Mouse (Mus musculus): Measurements from ENCODE around the gene Cntd1. TPM values are rescaled to one million over a fixed set of nuclear protein-coding genes. Genes with fewer than 3 reads are reported as not detected.
"Not testable (repeated sequence)": the region's sequence is repeated elsewhere in the genome, so short reads cannot be mapped to it uniquely, and the experiment has no call there.

Gene Cntd1
- polyA plus RNA-seq, 1 experiment from 2014 or later, result 1.6 TPM

DNA sequence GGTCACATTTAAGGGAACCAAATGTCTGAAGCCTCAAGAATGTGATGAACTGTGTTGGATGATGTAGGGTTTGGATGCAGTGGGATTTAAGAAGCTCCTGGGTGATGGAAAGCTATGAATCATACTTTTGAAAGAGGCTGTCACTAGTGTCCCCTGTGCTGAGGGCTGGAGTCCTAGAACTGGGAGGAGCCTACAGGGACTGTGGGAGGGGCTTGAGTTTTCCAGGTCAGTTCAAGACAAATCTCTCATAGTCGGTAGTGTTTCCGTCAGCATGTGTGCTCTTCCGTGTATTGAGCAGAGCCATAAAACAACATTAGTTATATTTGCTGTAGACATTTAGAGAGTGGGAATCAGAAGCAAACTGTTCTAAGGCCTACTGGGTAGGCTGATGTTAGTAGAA, 48.5 kb downstream of the Cntd1 start:
- 51% methylated on average over 3 of the region's 3 CpGs for WGBS
- no peak for ATAC-seq (ENCODE audit: low FRiP score)

DNA sequence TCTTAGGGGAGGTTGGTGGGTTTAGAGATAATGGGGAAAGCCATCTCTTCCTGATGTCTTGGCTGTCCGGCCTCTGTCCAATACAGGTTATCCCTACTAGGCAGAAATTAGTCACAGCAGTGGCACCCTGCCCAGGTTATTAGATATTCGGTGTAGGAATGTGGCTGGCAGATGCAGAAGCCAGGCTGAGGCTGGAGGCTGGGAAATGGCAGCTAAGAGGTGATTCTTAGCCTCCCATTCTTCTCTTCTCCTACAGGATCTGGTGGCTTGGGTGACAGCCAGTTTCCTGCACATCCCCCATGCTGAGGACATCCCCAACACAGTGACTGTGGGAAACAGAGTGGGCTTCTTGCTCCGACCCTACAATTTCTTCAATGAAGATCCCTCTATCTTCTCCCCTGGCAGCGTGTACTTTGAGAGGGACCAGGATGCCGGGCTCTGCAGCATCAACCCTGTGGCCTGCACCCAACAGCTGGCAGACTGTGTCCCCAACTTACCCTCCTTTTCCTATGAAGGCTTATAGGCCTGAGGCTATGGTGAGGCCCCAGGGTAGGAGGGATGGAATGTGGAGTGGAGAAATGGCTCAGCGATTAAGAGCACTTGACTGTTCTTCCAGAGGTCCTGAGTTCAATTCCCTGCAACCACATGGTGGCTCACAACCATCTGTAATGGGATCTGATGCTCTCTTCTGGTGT, 50.3 kb downstream of the Cntd1 start:
- no peak overlapping the region; the same call in 1 of the 2 replicates for H3K9ac ChIP-seq

More for the DNA sequence above, 48.5 kb downstream of the Cntd1 start:
- H3K4me2 ChIP-seq, result no peak overlapping the region
- H3K27ac ChIP-seq, result no peak overlapping the region
- no peaks in the 10 kb centered on the region for H3K4me1 ChIP-seq
- H3K36me3 ChIP-seq (replicated peaks), result peaks cover 41% of the 10 kb centered on the region
- H3K9me3 ChIP-seq, result no peaks in the 10 kb centered on the region
- no peaks in the 10 kb centered on the region for H3K27me3 ChIP-seq
- no peak overlapping the region for H3K4me3 ChIP-seq (replicated peaks)
- no peak overlapping the region for H3K9ac ChIP-seq

DNA sequence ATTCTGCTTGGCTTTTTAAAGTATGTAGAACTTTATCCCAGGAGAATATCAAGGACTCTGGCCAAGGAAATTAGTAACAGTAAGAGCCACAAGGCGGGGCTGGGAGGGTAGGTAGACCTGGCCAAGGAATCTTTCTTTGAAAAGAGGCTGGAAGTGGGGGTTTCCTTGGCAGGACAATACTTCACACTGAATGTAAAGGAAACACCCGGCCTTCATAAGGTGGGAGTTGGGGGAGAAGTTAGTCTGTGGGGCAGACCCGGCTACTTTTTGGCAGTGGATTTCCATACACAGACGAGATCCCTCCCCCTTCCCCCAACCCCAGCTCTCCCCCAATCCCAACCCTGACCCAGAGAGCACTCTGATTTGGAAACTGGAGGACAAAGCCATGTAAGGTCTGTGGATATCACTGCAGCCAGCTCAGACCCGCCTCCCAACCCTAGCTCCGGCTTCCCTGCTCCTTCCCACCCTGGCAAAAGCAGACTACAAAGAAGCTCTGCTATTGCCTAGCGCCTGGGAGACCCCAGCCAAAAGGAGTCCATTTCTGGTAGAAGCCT, 51.6 kb downstream of the Cntd1 start, which contains the start of gene Aoc3:
TSS of gene Aoc3 (plus strand) at position 235 of the 554 bp plus-strand sequence.
- no peak within 1 kb of the TSS for H3K4me2 ChIP-seq
- peaks cover 9% of the 10 kb centered on the region for H3K4me1 ChIP-seq
- H3K27me3 ChIP-seq, result no peaks in the 10 kb centered on the region
- H3K4me3 ChIP-seq (replicated peaks), result no peak within 1 kb of the TSS
- 74% methylated on average over 7 of the region's 7 CpGs for WGBS
- peaks cover 10% of the 10 kb centered on the region for H3K36me3 ChIP-seq (replicated peaks)
- H3K9me3 ChIP-seq, result no peaks in the 10 kb centered on the region
- no peak within 1 kb of the TSS for H3K9ac ChIP-seq
- no peak within 1 kb of the TSS for H3K27ac ChIP-seq
- ATAC-seq (ENCODE audit: low FRiP score), result no peak

More for the DNA sequence above, 50.3 kb downstream of the Cntd1 start:
- H3K4me2 ChIP-seq, result no peak overlapping the region
- WGBS, result 86% methylated on average over 6 of the region's 6 CpGs
- ATAC-seq (ENCODE audit: low FRiP score), result no peak
- no peaks in the 10 kb centered on the region for H3K27me3 ChIP-seq
- no peaks in the 10 kb centered on the region for H3K9me3 ChIP-seq
- peaks cover 3% of the 10 kb centered on the region for H3K4me1 ChIP-seq
- H3K36me3 ChIP-seq (replicated peaks), result peaks cover 23% of the 10 kb centered on the region
- no peak overlapping the region for H3K27ac ChIP-seq
- no peak overlapping the region for H3K4me3 ChIP-seq (replicated peaks)

DNA sequence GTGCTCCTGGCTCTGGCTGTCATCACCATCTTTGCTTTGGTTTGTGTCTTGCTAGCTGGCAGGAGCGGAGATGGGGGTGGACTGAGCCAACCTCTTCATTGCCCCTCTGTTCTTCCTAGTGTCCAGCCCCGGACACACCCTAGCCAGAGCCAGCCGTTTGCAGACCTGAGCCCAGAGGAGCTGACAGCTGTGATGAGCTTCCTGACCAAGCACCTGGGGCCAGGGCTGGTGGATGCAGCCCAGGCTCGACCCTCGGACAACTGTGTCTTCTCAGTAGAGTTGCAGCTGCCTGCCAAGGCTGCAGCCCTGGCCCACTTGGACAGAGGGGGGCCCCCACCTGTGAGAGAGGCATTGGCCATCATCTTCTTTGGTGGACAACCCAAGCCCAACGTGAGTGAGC, 52.1 kb downstream of the Cntd1 start:
- not testable (repeated sequence) for H3K4me2 ChIP-seq; H3K9me3 ChIP-seq; H3K27ac ChIP-seq; H3K27me3 ChIP-seq; ATAC-seq (ENCODE audit: low FRiP score); H3K4me3 ChIP-seq (replicated peaks); H3K9ac ChIP-seq; H3K36me3 ChIP-seq (replicated peaks); H3K4me1 ChIP-seq
- 83% methylated on average over 6 of the region's 6 CpGs for WGBS

DNA sequence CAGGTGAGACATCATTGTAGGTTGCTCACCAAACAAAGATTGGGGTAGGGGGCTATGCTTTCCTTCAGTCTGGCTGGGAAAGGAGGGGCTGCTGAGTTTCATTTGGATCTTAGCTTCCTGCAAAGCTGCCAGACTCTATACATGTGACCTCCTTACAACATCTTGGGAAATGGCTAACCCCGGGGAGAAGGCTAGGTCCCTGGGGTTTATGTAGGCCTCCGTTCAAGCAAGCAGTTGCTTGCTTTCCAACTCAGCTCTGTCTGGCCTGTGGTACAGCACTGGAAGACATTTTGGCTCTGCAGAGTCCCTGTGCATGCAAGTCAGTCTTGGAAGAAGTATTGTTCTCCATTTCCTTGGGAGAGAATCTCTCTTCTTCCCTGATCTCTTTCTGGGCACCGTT, 53.7 kb downstream of the Cntd1 start:
- no peaks in the 10 kb centered on the region for H3K27me3 ChIP-seq
- H3K36me3 ChIP-seq (replicated peaks), result no peaks in the 10 kb centered on the region
- peaks cover 13% of the 10 kb centered on the region for H3K4me1 ChIP-seq
- H3K9ac ChIP-seq, result no peak overlapping the region
- 82% methylated on average over 3 of the region's 3 CpGs for WGBS
- H3K4me2 ChIP-seq, result no peak overlapping the region
- no peak overlapping the region for H3K27ac ChIP-seq
- H3K4me3 ChIP-seq (replicated peaks), result no peak overlapping the region
- no peak for ATAC-seq (ENCODE audit: low FRiP score)
- H3K9me3 ChIP-seq, result no peaks in the 10 kb centered on the region

DNA sequence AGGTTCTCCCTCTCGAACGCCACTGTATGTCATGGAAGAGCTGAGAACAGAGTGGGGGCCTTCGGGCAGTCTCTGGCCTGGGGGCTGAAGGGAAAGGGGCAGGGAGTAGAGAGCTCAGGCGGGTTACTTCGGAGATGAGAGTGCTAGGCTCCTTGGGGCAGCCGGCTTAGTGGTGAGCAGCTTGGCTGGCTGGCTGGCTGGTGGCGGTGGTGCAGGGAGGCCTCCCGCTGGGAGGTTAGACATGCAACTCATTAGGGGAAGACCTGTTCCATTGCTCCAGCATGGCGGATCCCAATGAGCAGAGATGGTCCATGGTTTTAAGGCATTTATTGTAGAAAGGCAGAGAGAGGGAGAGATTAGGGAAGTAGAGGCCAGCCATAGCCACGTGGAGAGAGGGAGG, 55.2 kb downstream of the Cntd1 start:
- H3K4me3 ChIP-seq (replicated peaks), result no peak overlapping the region
- ATAC-seq (ENCODE audit: low FRiP score), result no peak
- no peaks in the 10 kb centered on the region for H3K36me3 ChIP-seq (replicated peaks)
- H3K27me3 ChIP-seq, result no peaks in the 10 kb centered on the region
- no peak overlapping the region for H3K4me2 ChIP-seq
- no peaks in the 10 kb centered on the region for H3K9me3 ChIP-seq
- H3K4me1 ChIP-seq, result peaks cover 24% of the 10 kb centered on the region
- no peak overlapping the region for H3K9ac ChIP-seq
- no peak overlapping the region for H3K27ac ChIP-seq
- WGBS, result 24% methylated on average over 10 of the region's 10 CpGs

DNA sequence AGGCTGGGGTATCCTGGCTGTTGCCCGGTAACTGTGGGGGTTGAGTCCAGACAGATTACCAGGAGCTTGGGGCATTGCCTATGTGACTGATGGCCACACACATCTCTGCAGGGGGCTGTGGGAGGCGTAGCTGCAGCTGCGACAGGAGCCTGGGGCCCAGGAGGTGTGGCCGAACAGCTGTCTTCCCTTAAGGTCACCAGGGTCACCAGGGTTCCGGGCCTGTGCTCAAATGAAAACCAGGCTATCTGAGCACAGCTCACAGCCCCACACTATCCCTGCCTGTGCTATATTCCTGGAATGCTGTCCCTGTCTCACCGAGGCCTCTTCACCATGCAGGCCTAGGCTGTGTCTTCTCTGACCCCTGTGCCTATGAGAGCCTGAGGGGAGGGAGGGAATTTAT, 55.7 kb downstream of the Cntd1 start:
- H3K27me3 ChIP-seq, result no peaks in the 10 kb centered on the region
- no peaks in the 10 kb centered on the region for H3K9me3 ChIP-seq
- H3K4me3 ChIP-seq (replicated peaks), result no peak overlapping the region
- H3K4me2 ChIP-seq, result no peak overlapping the region
- no peak for ATAC-seq (ENCODE audit: low FRiP score)
- peaks cover 24% of the 10 kb centered on the region for H3K4me1 ChIP-seq
- H3K36me3 ChIP-seq (replicated peaks), result no peaks in the 10 kb centered on the region
- no peak overlapping the region for H3K27ac ChIP-seq
- H3K9ac ChIP-seq, result no peak overlapping the region
- 11% methylated on average over 6 of the region's 6 CpGs for WGBS

DNA sequence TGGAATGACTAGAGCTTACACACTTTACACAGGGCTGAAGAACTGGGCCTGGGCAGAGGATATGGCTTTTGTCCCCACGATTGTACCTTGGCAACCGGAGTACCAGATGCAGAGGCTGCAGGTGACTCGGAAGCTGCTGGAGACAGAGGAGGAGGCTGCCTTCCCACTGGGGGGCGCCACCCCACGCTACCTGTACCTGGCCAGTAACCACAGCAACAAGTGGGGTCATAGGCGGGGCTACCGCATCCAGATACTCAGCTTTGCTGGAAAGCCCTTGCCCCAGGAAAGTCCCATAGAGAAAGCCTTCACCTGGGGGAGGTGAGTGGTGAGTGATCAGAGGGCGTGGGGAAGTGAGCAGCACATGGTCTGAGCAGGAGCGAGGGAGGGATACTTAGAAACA, 56.9 kb downstream of the Cntd1 start:
- Histone ChIP-seq H3K36me3 (replicated peaks) (no peaks in the 10 kb centered on the region), H3K27ac (no peak overlapping the region), H3K4me1 (peaks cover 24% of the 10 kb centered on the region), H3K4me3 (replicated peaks) (no peak overlapping the region), H3K27me3 (no peaks in the 10 kb centered on the region), H3K9ac (no peak overlapping the region), H3K4me2 (no peak overlapping the region), H3K9me3 (no peaks in the 10 kb centered on the region)
- no peak for ATAC-seq (ENCODE audit: low FRiP score)
- WGBS, result 84% methylated on average over 9 of the region's 9 CpGs

DNA sequence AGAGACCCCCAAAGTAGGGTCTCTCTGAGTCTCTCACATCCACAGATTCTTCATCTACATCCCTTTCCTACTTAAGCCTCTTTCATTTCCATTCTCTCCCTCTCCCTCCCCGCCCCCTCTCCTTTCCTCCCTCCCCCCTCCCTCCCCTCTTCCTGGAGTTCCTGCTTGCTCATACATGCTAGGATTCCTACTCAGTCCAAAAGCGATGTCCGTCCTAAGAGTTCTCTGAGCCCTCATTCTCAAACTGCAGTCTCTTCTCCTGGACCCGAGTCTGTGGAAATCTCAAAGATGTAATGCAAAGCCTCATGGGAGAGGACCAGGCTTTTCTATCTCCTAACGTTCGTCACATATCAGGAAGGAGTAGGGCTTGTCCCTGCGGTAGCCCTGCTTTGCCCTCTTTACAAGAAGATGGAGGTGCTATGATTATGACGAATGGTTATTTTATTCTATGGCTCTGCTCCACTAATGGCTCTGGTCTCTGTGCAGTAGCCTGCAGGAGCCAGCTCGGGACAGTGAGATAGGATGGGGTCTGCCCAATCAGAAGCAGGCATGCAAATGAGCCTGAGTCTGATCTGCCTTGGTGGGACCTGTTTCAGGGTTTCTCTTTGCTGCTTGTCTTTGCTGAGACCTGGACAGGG, 59.4 kb downstream of the Cntd1 start:
- H3K4me1 ChIP-seq, result peaks cover 24% of the 10 kb centered on the region
- H3K27ac ChIP-seq, result peak overlapping the region; percentile 73
- no peaks in the 10 kb centered on the region for H3K9me3 ChIP-seq
- no peaks in the 10 kb centered on the region for H3K27me3 ChIP-seq
- peak overlapping the region; percentile 48 for H3K9ac ChIP-seq
- H3K4me2 ChIP-seq, result peak overlapping the region; percentile 65
- ATAC-seq (ENCODE audit: low FRiP score), result peak; percentile 93
- H3K4me3 ChIP-seq (replicated peaks), result peak overlapping the region; percentile 35
- no peaks in the 10 kb centered on the region for H3K36me3 ChIP-seq (replicated peaks)
- WGBS, result 2% methylated on average over 9 of the region's 9 CpGs

Other genes starting within 250 kb of the Cntd1 start
- gene Naglu, start 209.0 kb upstream of the Cntd1 start, polyA plus RNA-seq (2016; fragmentation: Nextera tagmentation; extraction: Ambion mirVana), result 7.8 and 8.7 TPM in 2 replicates
- 0.19 and 0.33 TPM in 2 replicates for gene Hsd17b1, start 200.6 kb upstream of the Cntd1 start, polyA plus RNA-seq (2016; fragmentation: Nextera tagmentation; extraction: Ambion mirVana)
- 50.7 and 50.9 TPM in 2 replicates for gene Coasy, start 196.4 kb upstream of the Cntd1 start, polyA plus RNA-seq (2016; fragmentation: Nextera tagmentation; extraction: Ambion mirVana)
- gene Mlx, start 191.7 kb upstream of the Cntd1 start, polyA plus RNA-seq (2016; fragmentation: Nextera tagmentation; extraction: Ambion mirVana), result 47.6 and 52.6 TPM in 2 replicates
- 59.0 and 62.1 TPM in 2 replicates for gene Psmc3ip, start 183.6 kb upstream of the Cntd1 start, polyA plus RNA-seq (2016; fragmentation: Nextera tagmentation; extraction: Ambion mirVana)
- 18.6 and 19.3 TPM in 2 replicates for gene Retreg3, start 159.1 kb upstream of the Cntd1 start, polyA plus RNA-seq (2016; fragmentation: Nextera tagmentation; extraction: Ambion mirVana)
- gene Tubg1, start 159.1 kb upstream of the Cntd1 start, polyA plus RNA-seq (2016; fragmentation: Nextera tagmentation; extraction: Ambion mirVana), result 103 and 108 TPM in 2 replicates
- 7.6 and 8.3 TPM in 2 replicates for gene Tubg2, start 123.1 kb upstream of the Cntd1 start, polyA plus RNA-seq (2016; fragmentation: Nextera tagmentation; extraction: Ambion mirVana)
- 0.46 and 0.57 TPM in 2 replicates for gene Cntnap1, start 108.5 kb upstream of the Cntd1 start, polyA plus RNA-seq (2016; fragmentation: Nextera tagmentation; extraction: Ambion mirVana)
- gene Plekhh3, start 107.7 kb upstream of the Cntd1 start, polyA plus RNA-seq (2016; fragmentation: Nextera tagmentation; extraction: Ambion mirVana), result 9.2 and 9.6 TPM in 2 replicates
- gene Ccr10, start 103.6 kb upstream of the Cntd1 start, polyA plus RNA-seq (2016; fragmentation: Nextera tagmentation; extraction: Ambion mirVana), result 0.10 TPM in 1 of 2 replicates, not detected in the other
- gene Ezh1, start 52.5 kb upstream of the Cntd1 start, polyA plus RNA-seq (2016; fragmentation: Nextera tagmentation; extraction: Ambion mirVana), result 11.1 and 12.5 TPM in 2 replicates
- gene Ramp2, start 33.0 kb upstream of the Cntd1 start, polyA plus RNA-seq (2016; fragmentation: Nextera tagmentation; extraction: Ambion mirVana), result 43.7 and 49.6 TPM in 2 replicates
- gene Vps25, start 25.3 kb upstream of the Cntd1 start, polyA plus RNA-seq (2016; fragmentation: Nextera tagmentation; extraction: Ambion mirVana), result 90.4 and 93.1 TPM in 2 replicates
- gene Wnk4, start 18.4 kb upstream of the Cntd1 start, polyA plus RNA-seq (2016; fragmentation: Nextera tagmentation; extraction: Ambion mirVana), result 5.7 and 7.5 TPM in 2 replicates
- 178 and 183 TPM in 2 replicates for gene Coa3, start 102 bp downstream of the Cntd1 start, polyA plus RNA-seq (2016; fragmentation: Nextera tagmentation; extraction: Ambion mirVana)
- gene Becn1, start 23.3 kb downstream of the Cntd1 start, polyA plus RNA-seq (2016; fragmentation: Nextera tagmentation; extraction: Ambion mirVana), result 164 and 169 TPM in 2 replicates
- gene Psme3, start 37.2 kb downstream of the Cntd1 start, polyA plus RNA-seq (2016; fragmentation: Nextera tagmentation; extraction: Ambion mirVana), result 182 and 189 TPM in 2 replicates
- 2.9 and 3.1 TPM in 2 replicates for gene Aoc2, start 46.1 kb downstream of the Cntd1 start, polyA plus RNA-seq (2016; fragmentation: Nextera tagmentation; extraction: Ambion mirVana)
- gene Aoc3, start 51.6 kb downstream of the Cntd1 start, polyA plus RNA-seq (2016; fragmentation: Nextera tagmentation; extraction: Ambion mirVana), result not detected in 2 replicates
- gene G6pc, start 88.5 kb downstream of the Cntd1 start, polyA plus RNA-seq (2016; fragmentation: Nextera tagmentation; extraction: Ambion mirVana), result not detected in 2 replicates
- 94.3 and 98.7 TPM in 2 replicates for gene Aarsd1, start 138.6 kb downstream of the Cntd1 start, polyA plus RNA-seq (2016; fragmentation: Nextera tagmentation; extraction: Ambion mirVana)
- gene Gm27029, start 145.8 kb downstream of the Cntd1 start, polyA plus RNA-seq (2016; fragmentation: Nextera tagmentation; extraction: Ambion mirVana), result 5.8 and 6.5 TPM in 2 replicates
- gene Rundc1, start 146.1 kb downstream of the Cntd1 start, polyA plus RNA-seq (2016; fragmentation: Nextera tagmentation; extraction: Ambion mirVana), result 27.3 and 27.8 TPM in 2 replicates
- gene Ptges3l, start 146.3 kb downstream of the Cntd1 start, polyA plus RNA-seq (2016; fragmentation: Nextera tagmentation; extraction: Ambion mirVana), result 2.1 and 2.5 TPM in 2 replicates
- gene Rpl27, start 163.3 kb downstream of the Cntd1 start, polyA plus RNA-seq (2016; fragmentation: Nextera tagmentation; extraction: Ambion mirVana), result 354 and 378 TPM in 2 replicates
- gene Ifi35, start 169.4 kb downstream of the Cntd1 start, polyA plus RNA-seq (2016; fragmentation: Nextera tagmentation; extraction: Ambion mirVana), result 2.2 TPM in 2 replicates
- gene Rnd2, start 186.0 kb downstream of the Cntd1 start, polyA plus RNA-seq (2016; fragmentation: Nextera tagmentation; extraction: Ambion mirVana), result 101 and 105 TPM in 2 replicates
- gene Vat1, start 187.2 kb downstream of the Cntd1 start, polyA plus RNA-seq (2016; fragmentation: Nextera tagmentation; extraction: Ambion mirVana), result 62.9 and 65.4 TPM in 2 replicates

Measured in forebrain, embryonic 12.5 days (tissue).